Mouse (Mus musculus) left cerebral cortex, postnatal 25 days (tissue): ENCODE measurements around the gene Nuf2. TPM values are rescaled to one million over a fixed set of nuclear protein-coding genes. Genes with fewer than 3 reads are reported as not detected.

Experiments
- DNase-seq, 2 experiments: peaks; one replicate each; pipeline ENCODE4 v3.0.0; 2022; ENCODE audit warnings: low spot score in 2 of 2, mixed read lengths in 1 of 2
- intact Hi-C: fragments of 180-260 bp; cut with DNase I; formaldehyde crosslinking; loops from one replicate; pipeline ENCODE4 v1.15.1; 2025
- total RNA-seq, 2 experiments: library from RNA; stranded (reverse); gene quantifications; 2 replicates each; pipeline ENCODE4 v1.2.3; 2021

The Nuf2 gene
- total RNA-seq, 2 experiments from 2014 or later = 1.9 to 2.1 TPM

DNA sequence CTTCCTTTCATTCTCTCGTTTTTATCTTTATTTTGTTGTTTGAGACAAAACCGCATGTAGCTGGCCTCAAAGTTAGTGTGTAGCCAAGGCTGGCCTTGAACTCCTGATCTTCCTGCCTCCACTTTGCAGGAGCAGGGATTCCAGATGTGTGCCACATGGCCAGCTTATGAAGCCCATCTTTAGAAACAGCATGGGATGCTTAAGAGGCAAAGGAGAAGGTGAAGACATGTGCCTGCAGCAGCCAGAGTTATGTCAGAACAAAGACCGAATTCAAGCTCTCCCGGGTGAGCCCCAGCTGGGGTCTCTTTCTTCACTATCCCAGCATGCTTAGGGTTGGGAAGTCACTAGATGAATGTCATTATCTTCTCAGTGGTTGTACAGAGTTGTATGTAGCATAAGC is 46.7 kb downstream of the Nuf2 start:
- intact Hi-C loops = no loop called here
- no peak for DNase-seq

- intact Hi-C loops = no loop called here
- DNase-seq = no peak
Observed at GRCm38 (mm10) chr1:169482596-169483335, 48.5 kb downstream of the Nuf2 start.

- DNase-seq = no peak
- intact Hi-C loops = no loop called here
Observed at GRCm38 (mm10) chr1:169471185-169471584, 60.1 kb downstream of the Nuf2 start.

GRCm38 (mm10) chr1:169467791-169468190 is 63.5 kb downstream of the Nuf2 start:
- DNase-seq = peak in 1 of 2 experiments; percentile 62
- intact Hi-C loops = loop anchor here (10.0 kb wide), 1 partner anchor 1273 kb away; no protein-coding TSS in a partner anchor

GRCm38 (mm10) chr1:169462386-169463115 is 68.7 kb downstream of the Nuf2 start:
- peak; percentile 65 to 92 for DNase-seq
- intact Hi-C loops = loop anchor here (5.0 to 10.0 kb wide), 3 partner anchors 110 to 1268 kb away; no protein-coding TSS in a partner anchor

GRCm38 (mm10) chr1:169459071-169459782 is 72.0 kb downstream of the Nuf2 start:
- peak; percentile 63 to 68 for DNase-seq
- intact Hi-C loops = loop anchor here (2.0 to 10.0 kb wide), 3 partner anchors 1247 to 1516 kb away; no protein-coding TSS in a partner anchor

Other genes with a start within 250 kb of the Nuf2 start
- 10 to 100 TPM; 54.4 to 56.4 TPM for gene Rgs5, start 124.0 kb upstream of the Nuf2 start, total RNA-seq
- gene Rgs4, start 216.2 kb upstream of the Nuf2 start, total RNA-seq = 100 to 1,000 TPM; 564 to 580 TPM